Mouse (Mus musculus): Measurements from ENCODE around the gene Zfp260. TPM values are rescaled to one million over a fixed set of nuclear protein-coding genes. Genes with fewer than 3 reads are reported as not detected.
"Not testable (repeated sequence)": the region's sequence is repeated elsewhere in the genome, so short reads cannot be mapped to it uniquely, and the experiment has no call there.

Gene Zfp260
- polyA plus RNA-seq, 1 experiment: not detected

- Histone ChIP-seq H3K4me3 (replicated peaks) (no peak overlapping the region), H3K36me3 (ENCODE audit: control insufficient read depth) (peaks cover 7% of the 10 kb centered on the region), H3K27me3 (ENCODE audit: control insufficient read depth) (no peaks in the 10 kb centered on the region), H3K9me3 (ENCODE audit: control insufficient read depth, low read length) (no peaks in the 10 kb centered on the region), H3K4me1 (ENCODE audit: control insufficient read depth) (peaks cover 26% of the 10 kb centered on the region)
- no peak for TF ChIP-seq GATA1 (IDR thresholded peaks at IDR 0.05; ENCODE audit: low read length)
- no peak for TF ChIP-seq TAL1 (IDR thresholded peaks at IDR 0.05; ENCODE audit: low read length)
Observed at GRCm38 (mm10) chr7:30086524-30086923, 8.1 kb upstream of the Zfp260 start.

- TF ChIP-seq TAL1 (IDR thresholded peaks at IDR 0.05; ENCODE audit: low read length) (no peak), GATA1 (IDR thresholded peaks at IDR 0.05; ENCODE audit: low read length) (no peak)
- H3K36me3 ChIP-seq (ENCODE audit: control insufficient read depth): peaks cover 7% of the 10 kb centered on the region
- peak overlapping the region; percentile 75 for H3K4me3 ChIP-seq (replicated peaks)
- no peaks in the 10 kb centered on the region for H3K27me3 ChIP-seq (ENCODE audit: control insufficient read depth)
- H3K9me3 ChIP-seq (ENCODE audit: control insufficient read depth, low read length): no peaks in the 10 kb centered on the region
- peaks cover 37% of the 10 kb centered on the region for H3K4me1 ChIP-seq (ENCODE audit: control insufficient read depth)
Observed at GRCm38 (mm10) chr7:30089405-30089804, 5.2 kb upstream of the Zfp260 start.

GRCm38 (mm10) chr7:30090092-30090969 lies 4.2 kb upstream of the Zfp260 start, which contains the start of the genes Gm26920 and Zfp566:
Gene Gm26920, minus strand, starts transcription at chr7:30090410.
Gene Zfp566, minus strand, starts transcription at chr7:30090527.
- Histone ChIP-seq H3K4me1 (ENCODE audit: control insufficient read depth) (peaks cover 44% of the 10 kb centered on the region), H3K9me3 (ENCODE audit: control insufficient read depth, low read length) (no peaks in the 10 kb centered on the region), H3K4me3 (replicated peaks) (peak within 1 kb of the TSS; percentile 75), H3K36me3 (ENCODE audit: control insufficient read depth) (peaks cover 5% of the 10 kb centered on the region), H3K27me3 (ENCODE audit: control insufficient read depth) (no peaks in the 10 kb centered on the region)
- TF ChIP-seq TAL1 (IDR thresholded peaks at IDR 0.05; ENCODE audit: low read length) (no peak), GATA1 (IDR thresholded peaks at IDR 0.05; ENCODE audit: low read length) (no peak)

GRCm38 (mm10) chr7:30090970-30091585 lies 3.5 kb upstream of the Zfp260 start:
- Histone ChIP-seq H3K4me1 (ENCODE audit: control insufficient read depth) (peaks cover 50% of the 10 kb centered on the region), H3K36me3 (ENCODE audit: control insufficient read depth) (no peaks in the 10 kb centered on the region; the same call in 1 of the 2 replicates), H3K9me3 (ENCODE audit: control insufficient read depth, low read length) (no peaks in the 10 kb centered on the region), H3K4me3 (replicated peaks) (peak overlapping the region; percentile 75), H3K27me3 (ENCODE audit: control insufficient read depth) (no peaks in the 10 kb centered on the region)
- TF ChIP-seq GATA1 (IDR thresholded peaks at IDR 0.05; ENCODE audit: low read length) (no peak), TAL1 (IDR thresholded peaks at IDR 0.05; ENCODE audit: low read length) (no peak)

- Histone ChIP-seq H3K4me1 (ENCODE audit: control insufficient read depth) (peaks cover 59% of the 10 kb centered on the region), H3K36me3 (ENCODE audit: control insufficient read depth) (no peaks in the 10 kb centered on the region), H3K9me3 (ENCODE audit: control insufficient read depth, low read length) (no peaks in the 10 kb centered on the region), H3K27me3 (ENCODE audit: control insufficient read depth) (no peaks in the 10 kb centered on the region), H3K4me3 (replicated peaks) (no peak overlapping the region)
- TF ChIP-seq TAL1 (IDR thresholded peaks at IDR 0.05; ENCODE audit: low read length): no peak
Observed at GRCm38 (mm10) chr7:30092666-30093065, 1.9 kb upstream of the Zfp260 start.

GRCm38 (mm10) chr7:30093918-30094415 lies 610 bp upstream of the Zfp260 start:
- TF ChIP-seq GATA1 (IDR thresholded peaks at IDR 0.05; ENCODE audit: low read length): no peak
- Histone ChIP-seq H3K36me3 (ENCODE audit: control insufficient read depth) (no peaks in the 10 kb centered on the region; the same call in 1 of the 2 replicates), H3K9me3 (ENCODE audit: control insufficient read depth, low read length) (no peaks in the 10 kb centered on the region), H3K27me3 (ENCODE audit: control insufficient read depth) (no peaks in the 10 kb centered on the region), H3K4me1 (ENCODE audit: control insufficient read depth) (peaks cover 59% of the 10 kb centered on the region), H3K4me3 (replicated peaks) (peak overlapping the region; percentile 75)

GRCm38 (mm10) chr7:30095551-30096125 lies 1.1 kb downstream of the Zfp260 start:
- H3K36me3 ChIP-seq (ENCODE audit: control insufficient read depth): no peaks in the 10 kb centered on the region; the same call in 1 of the 2 replicates
- H3K27me3 ChIP-seq (ENCODE audit: control insufficient read depth): no peaks in the 10 kb centered on the region
- no peak for TF ChIP-seq TAL1 (IDR thresholded peaks at IDR 0.05; ENCODE audit: low read length)
- no peak for TF ChIP-seq GATA1 (IDR thresholded peaks at IDR 0.05; ENCODE audit: low read length)
- no peaks in the 10 kb centered on the region for H3K9me3 ChIP-seq (ENCODE audit: control insufficient read depth, low read length)
- H3K4me3 ChIP-seq (replicated peaks): peak overlapping the region; percentile 75
- peaks cover 46% of the 10 kb centered on the region for H3K4me1 ChIP-seq (ENCODE audit: control insufficient read depth)

GRCm38 (mm10) chr7:30099297-30099696 lies 4.7 kb downstream of the Zfp260 start:
- no peak overlapping the region for H3K4me3 ChIP-seq (replicated peaks)
- H3K36me3 ChIP-seq (ENCODE audit: control insufficient read depth): peaks cover 16% of the 10 kb centered on the region
- H3K27me3 ChIP-seq (ENCODE audit: control insufficient read depth): no peaks in the 10 kb centered on the region
- H3K4me1 ChIP-seq (ENCODE audit: control insufficient read depth): peaks cover 29% of the 10 kb centered on the region
- H3K9me3 ChIP-seq (ENCODE audit: control insufficient read depth, low read length): peaks cover 4% of the 10 kb centered on the region
- no peak for TF ChIP-seq GATA1 (IDR thresholded peaks at IDR 0.05; ENCODE audit: low read length)
- TF ChIP-seq TAL1 (IDR thresholded peaks at IDR 0.05; ENCODE audit: low read length): no peak

GRCm38 (mm10) chr7:30116076-30116475 lies 21.5 kb downstream of the Zfp260 start:
- Histone ChIP-seq H3K4me3 (replicated peaks) (no peak overlapping the region), H3K36me3 (ENCODE audit: control insufficient read depth) (no peaks in the 10 kb centered on the region)
- no peak for TF ChIP-seq GATA1 (IDR thresholded peaks at IDR 0.05; ENCODE audit: low read length)
- TF ChIP-seq TAL1 (IDR thresholded peaks at IDR 0.05; ENCODE audit: low read length): no peak

GRCm38 (mm10) chr7:30117935-30118334 lies 23.4 kb downstream of the Zfp260 start:
- peaks cover 22% of the 10 kb centered on the region for H3K4me1 ChIP-seq (ENCODE audit: control insufficient read depth)
- H3K27me3 ChIP-seq (ENCODE audit: control insufficient read depth); H3K36me3 ChIP-seq (ENCODE audit: control insufficient read depth); H3K4me3 ChIP-seq (replicated peaks): not testable (repeated sequence)
- peaks cover 36% of the 10 kb centered on the region for H3K9me3 ChIP-seq (ENCODE audit: control insufficient read depth, low read length)

More at GRCm38 (mm10) chr7:30116076-30116475, 21.5 kb downstream of the Zfp260 start:
- H3K4me1 ChIP-seq (ENCODE audit: control insufficient read depth): peaks cover 6% of the 10 kb centered on the region
- no peaks in the 10 kb centered on the region for H3K27me3 ChIP-seq (ENCODE audit: control insufficient read depth)
- peaks cover 36% of the 10 kb centered on the region for H3K9me3 ChIP-seq (ENCODE audit: control insufficient read depth, low read length)
